ENCODE assay signal across 8 mouse cellular contexts in the genomic region with DNA sequence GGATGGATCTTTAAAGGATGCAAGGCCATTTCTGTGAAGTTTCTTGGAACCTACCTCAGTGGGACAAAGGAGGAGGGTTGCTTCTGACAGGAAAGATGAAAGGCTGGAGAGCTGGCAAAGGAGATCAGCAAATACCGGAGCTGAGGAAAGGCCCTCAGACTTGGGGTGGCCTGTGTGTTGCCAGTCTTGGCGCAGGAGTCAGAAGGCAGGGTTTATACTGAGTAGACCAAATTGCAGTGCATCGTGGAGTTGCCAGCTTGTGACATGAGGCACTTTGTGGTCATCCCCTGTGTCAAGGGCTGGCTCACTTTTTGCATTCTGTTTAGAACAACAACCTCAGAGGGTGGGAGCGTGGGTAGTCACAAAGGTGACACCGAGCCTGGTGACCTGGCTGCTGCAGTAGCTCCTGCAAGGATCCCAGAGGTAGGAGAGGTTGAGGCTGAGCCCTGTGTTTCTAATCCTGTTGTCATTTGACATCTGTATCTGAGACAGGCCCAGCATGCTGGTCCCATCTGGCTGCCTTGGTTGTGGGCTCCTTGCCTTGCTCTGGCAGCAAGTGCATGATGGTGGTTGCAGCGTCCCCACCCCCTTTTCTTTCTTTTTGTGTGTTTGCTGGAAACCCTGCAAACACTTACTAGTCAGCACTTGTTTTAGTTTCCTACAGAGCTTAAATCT. TPM values are rescaled to one million over a fixed set of nuclear protein-coding genes. Genes with fewer than 3 reads are reported as not detected.
DNase-seq lines count a peak whose midpoint lies in the region; ATAC-seq lines count a peak whose summit lies in the region.

No protein-coding gene starts in this region.

- H3K9ac ChIP-seq in embryonic facial prominence, embryonic 11.5 days (replicated peaks; ENCODE audit: low read length): peak overlapping the region; percentile 99
- H3K9ac ChIP-seq in midbrain, embryonic 12.5 days (replicated peaks): peak overlapping the region; percentile 99

- no peaks in the 10 kb centered on the region for H3K27me3 ChIP-seq in embryonic facial prominence, embryonic 11.5 days (ENCODE audit: control insufficient read depth, insufficient read depth, low read length)
- H3K27me3 ChIP-seq in hindbrain, embryonic 10.5 days (ENCODE audit: insufficient read depth, poor library complexity, severe bottlenecking): no peaks in the 10 kb centered on the region
- H3K27me3 ChIP-seq in midbrain, embryonic 12.5 days: no peaks in the 10 kb centered on the region

- no peak for ATAC-seq in embryonic facial prominence, embryonic 11.5 days (replicated peaks; ENCODE audit: insufficient number of reproducible peaks, low FRiP score, low TSS enrichment, low read depth)
- no peak for ATAC-seq in midbrain, embryonic 12.5 days (ENCODE audit: low FRiP score, low read depth)

- no peaks in the 10 kb centered on the region; the same call in 1 of the 2 replicates for H3K4me1 ChIP-seq in embryonic facial prominence, embryonic 11.5 days (ENCODE audit: control insufficient read depth, insufficient read depth, low read length)
- H3K4me1 ChIP-seq in hindbrain, embryonic 10.5 days (replicated peaks): peaks cover 58% of the 10 kb centered on the region
- peaks cover 52% of the 10 kb centered on the region for H3K4me1 ChIP-seq in midbrain, embryonic 12.5 days

- no peaks in the 10 kb centered on the region for H3K9me3 ChIP-seq in embryonic facial prominence, embryonic 11.5 days (replicated peaks; ENCODE audit: control insufficient read depth, low read length)
- peaks cover 8% of the 10 kb centered on the region; the same call in 1 of the 2 replicates for H3K9me3 ChIP-seq in hindbrain, embryonic 10.5 days
- H3K9me3 ChIP-seq in midbrain, embryonic 12.5 days: peaks cover 6% of the 10 kb centered on the region; the same call in 1 of the 2 replicates

- H3K36me3 ChIP-seq in embryonic facial prominence, embryonic 11.5 days (replicated peaks; ENCODE audit: control insufficient read depth, insufficient read depth, low read depth, low read length): no peaks in the 10 kb centered on the region
- H3K36me3 ChIP-seq in hindbrain, embryonic 10.5 days: peaks cover 35% of the 10 kb centered on the region
- peaks cover 14% of the 10 kb centered on the region for H3K36me3 ChIP-seq in midbrain, embryonic 12.5 days

- peak; percentile 25 for DNase-seq in kidney, postnatal 10 days
- DNase-seq in kidney, adult 9 months: no peak
- no peak for DNase-seq in embryonic facial prominence, embryonic 11.5 days (ENCODE audit: low spot score)
- peak; percentile 16 for DNase-seq in hindbrain, embryonic 10.5 days (ENCODE audit: low spot score)
- DNase-seq in right cerebral cortex, adult 2 months (ENCODE audit: low spot score in 2 of 2): no peak
- DNase-seq in adrenal gland, postnatal 4 days (ENCODE audit: low spot score in 2 of 2): no peak
- DNase-seq in urinary bladder, postnatal 25 days (ENCODE audit: low spot score): no peak

- peak overlapping the region; percentile 94 for H3K4me3 ChIP-seq in embryonic facial prominence, embryonic 11.5 days (ENCODE audit: low read depth, low read length)
- H3K4me3 ChIP-seq in hindbrain, embryonic 10.5 days: peak overlapping the region; percentile 90
- H3K4me3 ChIP-seq in midbrain, embryonic 12.5 days: peak overlapping the region; percentile 88

- H3K4me2 ChIP-seq in embryonic facial prominence, embryonic 11.5 days (ENCODE audit: low read depth, low read length): peak overlapping the region; percentile 81
- peak overlapping the region; percentile 74 for H3K4me2 ChIP-seq in midbrain, embryonic 12.5 days (replicated peaks)

- H3K27ac ChIP-seq in embryonic facial prominence, embryonic 11.5 days (replicated peaks; ENCODE audit: low read depth, low read length): no peak overlapping the region; the same call in 1 of the 2 replicates
- H3K27ac ChIP-seq in hindbrain, embryonic 10.5 days: peak overlapping the region; percentile 99
- H3K27ac ChIP-seq in midbrain, embryonic 12.5 days (replicated peaks): peak overlapping the region; percentile 97

- 78% methylated on average over 6 of the region's 6 CpGs for WGBS in embryonic facial prominence, embryonic 11.5 days
- 81% methylated on average over 6 of the region's 6 CpGs for WGBS in hindbrain, embryonic 10.5 days
- 64% methylated on average over 6 of the region's 6 CpGs for WGBS in midbrain, embryonic 12.5 days

RNA-seq across cellular contexts. Expression of a gene that starts 1.4 kb away (rescaled TPM):
- polyA plus RNA-seq in embryonic facial prominence, embryonic 11.5 days (2014; fragmentation: Nextera tagmentation; extraction: Ambion mirVana): 33.7 and 34.4 TPM in 2 replicates
- 62.4 and 74.3 TPM in 2 replicates for polyA plus RNA-seq in hindbrain, embryonic 10.5 days (2016; fragmentation: Nextera tagmentation; extraction: Ambion mirVana)
- 81.7 and 84.6 TPM in 2 replicates for polyA plus RNA-seq in midbrain, embryonic 12.5 days (2016; fragmentation: Nextera tagmentation; extraction: Ambion mirVana)
- total RNA-seq in adrenal gland, postnatal 4 days (2021): 10 to 100 TPM; 57.1 to 64.9 TPM

RNA-seq across cellular contexts. Expression of a gene that starts 42.8 kb away (rescaled TPM):
- 0.80 and 0.84 TPM in 2 replicates for polyA plus RNA-seq in embryonic facial prominence, embryonic 11.5 days (2014; fragmentation: Nextera tagmentation; extraction: Ambion mirVana)
- polyA plus RNA-seq in hindbrain, embryonic 10.5 days (2016; fragmentation: Nextera tagmentation; extraction: Ambion mirVana): 1.4 and 2.6 TPM in 2 replicates
- polyA plus RNA-seq in midbrain, embryonic 12.5 days (2016; fragmentation: Nextera tagmentation; extraction: Ambion mirVana): 1.7 and 2.7 TPM in 2 replicates
- total RNA-seq in adrenal gland, postnatal 4 days (2021): 1 to 10 TPM; 1.9 to 2.9 TPM

Comparison
In these comparisons a context has a peak if more than half of its experiments do, and no peak if none do; other contexts are left out.
1. DNase-seq: peak in kidney, postnatal 10 days (single experiment) and hindbrain, embryonic 10.5 days (single experiment); none in kidney, adult 9 months (single experiment), embryonic facial prominence, embryonic 11.5 days (single experiment), right cerebral cortex, adult 2 months (0 of 2), adrenal gland, postnatal 4 days (0 of 2) and urinary bladder, postnatal 25 days (single experiment).
2. Peak in every context shown above with its lines, with median percentiles within 50 percentile points of each other: H3K4me3 ChIP-seq.